23 mouse cellular contexts compared by ENCODE assay signal in the genomic region with DNA sequence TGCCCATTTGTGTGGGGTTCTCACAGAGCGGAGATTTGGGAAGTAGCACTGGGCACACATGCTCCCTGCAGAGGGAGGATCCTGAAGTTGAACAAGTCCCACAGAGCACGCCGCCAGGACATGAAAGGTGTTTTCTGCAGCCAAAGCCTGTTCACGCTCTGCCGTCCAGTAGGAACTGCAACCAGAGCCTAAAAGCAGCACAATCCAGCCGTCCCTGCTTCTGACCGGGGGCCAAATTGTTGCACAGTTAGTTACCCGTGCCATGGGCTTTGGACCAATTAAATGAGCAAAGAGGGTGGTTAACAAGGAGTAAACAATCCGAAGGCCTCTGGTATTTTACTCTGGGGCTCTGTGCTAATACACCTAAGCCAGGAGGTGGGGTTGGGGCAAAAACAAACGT. TPM values are rescaled to one million over a fixed set of nuclear protein-coding genes. Genes with fewer than 3 reads are reported as not detected.
A peak's percentile ranks its signal among the peaks of the same experiment; 100 is the strongest.
DNase-seq lines count a peak whose midpoint lies in the region; ATAC-seq and TF ChIP-seq lines count a peak whose summit lies in the region.
"Had no signal": no experiment of that assay in that cellular context is flagged by ENCODE, and none has a peak within 500 bp of the region (broad histone marks: within the 10 kb centered on the region; RNA-seq: fewer than 3 reads in every experiment).

No protein-coding gene starts in this region.

- ATAC-seq in lung, embryonic 16.5 days (ENCODE audit: low read depth) = no peak
- ATAC-seq in CD4-positive, CD25-positive, alpha-beta regulatory T cell, adult 4 months = no peak
- ATAC-seq: activated CD4-positive, CD25-positive, alpha-beta regulatory T cell, adult 4 months; intestine, embryonic 15.5 days had no signal

- H3K9me3 ChIP-seq in lung, embryonic 16.5 days (ENCODE audit: control insufficient read depth, low read length) = no peaks in the 10 kb centered on the region
- H3K9me3 ChIP-seq: G1E; heart, embryonic 13.5 days; hindbrain, embryonic 15.5 days; intestine, embryonic 15.5 days; limb, embryonic 15.5 days; liver, embryonic 15.5 days; midbrain, embryonic 12.5 days had no signal

- H3K36me3 ChIP-seq in lung, embryonic 16.5 days (ENCODE audit: control insufficient read depth, insufficient read depth, low read length) = no peaks in the 10 kb centered on the region
- H3K36me3 ChIP-seq: G1E; heart, embryonic 13.5 days; hindbrain, embryonic 15.5 days; intestine, embryonic 15.5 days; limb, embryonic 15.5 days; liver, embryonic 15.5 days; midbrain, embryonic 12.5 days had no signal

- no peak for TF ChIP-seq CTCF in lung, adult 2 months (IDR thresholded peaks at IDR 0.05; ENCODE audit: insufficient read depth, low read length)

- peaks cover 3% of the 10 kb centered on the region; the same call in 1 of the 2 replicates for H3K4me1 ChIP-seq in lung, embryonic 16.5 days (replicated peaks; ENCODE audit: control insufficient read depth, insufficient read depth, low read length)
- H3K4me1 ChIP-seq in lung, adult 2 months (ENCODE audit: control insufficient read depth, insufficient read depth, low read length) = peaks cover 3% of the 10 kb centered on the region; the same call in 1 of the 2 replicates
- H3K4me1 ChIP-seq: hindbrain, embryonic 15.5 days; intestine, embryonic 15.5 days; liver, embryonic 15.5 days; midbrain, embryonic 12.5 days had no signal

- H3K4me3 ChIP-seq in lung, embryonic 16.5 days (ENCODE audit: low read length) = no peak overlapping the region
- H3K4me3 ChIP-seq in lung, adult 2 months (replicated peaks; ENCODE audit: extremely low read depth, low read depth, low read length) = no peak overlapping the region
- H3K4me3 ChIP-seq: heart, embryonic 13.5 days; hindbrain, embryonic 15.5 days; intestine, embryonic 15.5 days; layer of hippocampus, adult 2 months; limb, embryonic 15.5 days; liver, embryonic 15.5 days; midbrain, embryonic 12.5 days had no signal

- DNase-seq in adrenal gland, postnatal 10 days = peak; percentile 71
- DNase-seq in adrenal gland, postnatal 4 days (ENCODE audit: low spot score in 2 of 2) = no peak
- DNase-seq in lung, adult 2 months = no peak
- DNase-seq in kidney, adult 8-10 months = peak; percentile 39 to 55
- DNase-seq in kidney, postnatal 14 days = peak; percentile 33
- no peak for DNase-seq in embryo, embryonic 9.5 days (ENCODE audit: extremely low spot score)
- DNase-seq: cerebellum, postnatal 10 days; heart, adult 11 months; retina, postnatal 1 day; thymus, postnatal 14 days had no signal

- no peak for TF ChIP-seq POLR2A in lung, adult 2 months (IDR thresholded peaks at IDR 0.05; ENCODE audit: borderline replicate concordance, extremely low read depth, low read depth, low read length)

- H3K27me3 ChIP-seq in lung, embryonic 16.5 days (ENCODE audit: control insufficient read depth, insufficient read depth, low read depth, low read length) = no peaks in the 10 kb centered on the region
- H3K27me3 ChIP-seq: hindbrain, embryonic 15.5 days; intestine, embryonic 15.5 days; limb, embryonic 15.5 days; liver, embryonic 15.5 days; midbrain, embryonic 12.5 days had no signal

- no peak overlapping the region for H3K4me2 ChIP-seq in lung, embryonic 16.5 days (ENCODE audit: low read depth, low read length)
- H3K4me2 ChIP-seq: heart, embryonic 13.5 days; hindbrain, embryonic 15.5 days; intestine, embryonic 15.5 days; limb, embryonic 15.5 days; liver, embryonic 15.5 days; midbrain, embryonic 12.5 days had no signal

- peak overlapping the region; percentile 95 for H3K27ac ChIP-seq in lung, embryonic 16.5 days (ENCODE audit: low read length)
- H3K27ac ChIP-seq: heart, embryonic 13.5 days; hindbrain, embryonic 15.5 days; intestine, embryonic 15.5 days; layer of hippocampus, adult 2 months; limb, embryonic 15.5 days; liver, embryonic 15.5 days; midbrain, embryonic 12.5 days had no signal

- 59% methylated on average over 10 of the region's 10 CpGs for WGBS in lung, embryonic 16.5 days
- WGBS in lung, adult 2 months = 58% methylated on average over 10 of the region's 10 CpGs

- H3K9ac ChIP-seq in lung, embryonic 16.5 days (ENCODE audit: low read length) = no peak overlapping the region
- H3K9ac ChIP-seq: heart, embryonic 13.5 days; hindbrain, embryonic 15.5 days; intestine, embryonic 15.5 days; limb, embryonic 15.5 days; liver, embryonic 15.5 days; midbrain, embryonic 12.5 days had no signal

RNA-seq across cellular contexts. Expression of gene Fat2, which starts 31.4 kb away (rescaled TPM):
- under 1 TPM; 0.03 to 0.09 TPM for total RNA-seq in adrenal gland, postnatal 10 days (2021)
- total RNA-seq in adrenal gland, postnatal 4 days (2021) = under 1 TPM; 0.11 to 0.22 TPM
- polyA plus RNA-seq in lung, embryonic 16.5 days (2015; fragmentation: Nextera tagmentation; extraction: Ambion mirVana) = 0.49 and 0.68 TPM in 2 replicates
- polyA plus RNA-seq in lung, adult 2 months (2012; rRNA removed) = 0.59 and 1.4 TPM in 2 replicates
- polyA plus RNA-seq in CD4-positive, CD25-positive, alpha-beta regulatory T cell, adult 4 months (2017; shearing (Covaris generic)) = not detected
- total RNA-seq: megakaryocyte progenitor cell, adult 5-6 weeks; monocyte, adult 5-6 weeks had no signal
- polyA plus RNA-seq: activated CD4-positive, CD25-positive, alpha-beta regulatory T cell, adult 4 months; G1E; liver, embryonic 15.5 days had no signal

RNA-seq across cellular contexts. Expression of gene Sparc, which starts 55.2 kb away (rescaled TPM):
- 1,000 to 10,000 TPM; 2,122 to 2,491 TPM for total RNA-seq in adrenal gland, postnatal 10 days (2021)
- 1,000 to 10,000 TPM; 2,300 to 2,476 TPM for total RNA-seq in adrenal gland, postnatal 4 days (2021)
- polyA plus RNA-seq in lung, embryonic 16.5 days (2015; fragmentation: Nextera tagmentation; extraction: Ambion mirVana) = 2,256 and 2,274 TPM in 2 replicates
- 2,531 and 3,134 TPM in 2 replicates for polyA plus RNA-seq in lung, adult 2 months (2012; rRNA removed)
- polyA plus RNA-seq in CD4-positive, CD25-positive, alpha-beta regulatory T cell, adult 4 months (2017; shearing (Covaris generic)) = under 1 TPM in 1 of 2 experiments, not detected in 1; 0.28 TPM
- total RNA-seq: megakaryocyte progenitor cell, adult 5-6 weeks; monocyte, adult 5-6 weeks had no signal
- polyA plus RNA-seq: activated CD4-positive, CD25-positive, alpha-beta regulatory T cell, adult 4 months; G1E had no signal

Comparison
In these comparisons a context has a peak if more than half of its experiments do, and no peak if none do; other contexts are left out.
1. DNase-seq: peak in adrenal gland, postnatal 10 days (single experiment), kidney, adult 8-10 months (2 of 2) and kidney, postnatal 14 days (single experiment); none in adrenal gland, postnatal 4 days (0 of 2), lung, adult 2 months (single experiment) and embryo, embryonic 9.5 days (single experiment).
2. RNA of gene Sparc, which starts 55.2 kb away (polyA plus RNA-seq): 2,531 to 3,134 TPM in lung, adult 2 months and 2,256 to 2,274 TPM in lung, embryonic 16.5 days; 0.28 TPM in CD4-positive, CD25-positive, alpha-beta regulatory T cell, adult 4 months; every median in the first group is over 1,000 times any median in the second.